Mouse (Mus musculus) lung, embryonic 14.5 days (tissue): ENCODE results near the gene Grm6. TPM values are rescaled to one million over a fixed set of nuclear protein-coding genes. Genes with fewer than 3 reads are reported as not detected.

Experiments
- ATAC-seq: fragments of 200-750 bp; cut with Nextera tagmentation; 2 replicates; pipeline ENCODE4 v1.8.0; 2017; ENCODE audit warnings: mild to moderate bottlenecking, moderate TSS enrichment, moderate library complexity; ENCODE audit not compliant: insufficient read depth
- DNase-seq: peaks from one replicate; pipeline ENCODE4 v3.0.0-alpha.2; 2015
- H3K27ac ChIP-seq: fragments of 300-500 bp; sonication (generic); 2 replicates; pipeline ENCODE4 v1.5.1; 2014; ENCODE audit warnings: low read depth, mild to moderate bottlenecking, moderate library complexity
- H3K27me3 ChIP-seq: fragments of 300-500 bp; sonication (generic); 2 replicates; pipeline ENCODE4 v1.6.1; 2014; ENCODE audit warnings: low read length, control low read depth; ENCODE audit not compliant: insufficient read depth
- H3K36me3 ChIP-seq: fragments of 300-500 bp; sonication (generic); 2 replicates; pipeline ENCODE4 v1.6.1; 2014; ENCODE audit warnings: control low read depth; ENCODE audit not compliant: insufficient read depth
- H3K4me1 ChIP-seq: fragments of 300-500 bp; sonication (generic); 2 replicates; pipeline ENCODE4 v1.6.1; 2014; ENCODE audit warnings: antibody characterized with exemption, control low read depth; ENCODE audit not compliant: insufficient read depth
- H3K4me2 ChIP-seq: fragments of 300-500 bp; sonication (generic); 2 replicates; pipeline ENCODE4 v1.6.1; 2014; ENCODE audit warnings: mild to moderate bottlenecking
- H3K4me3 ChIP-seq: fragments of 300-500 bp; sonication (generic); 2 replicates; pipeline ENCODE4 v1.5.1; 2014; ENCODE audit warnings: low read depth, low read length
- H3K9ac ChIP-seq: fragments of 300-500 bp; sonication (generic); 2 replicates; pipeline ENCODE4 v1.6.1; 2014
- H3K9me3 ChIP-seq: fragments of 300-500 bp; sonication (generic); 2 replicates; pipeline ENCODE4 v1.6.1; 2016; ENCODE audit warnings: low read depth, low read length, control low read depth
- CTCF ChIP-seq: IDR thresholded peaks from 2 replicates; pipeline ENCODE4 v1.5.1; 2016; ENCODE audit warnings: antibody characterized with exemption, low read depth
- WGBS: fragments of 180-500 bp; shearing (Covaris S2); extraction: QIAGEN DNeasy Blood & Tissue Kit; methylation state at CpG from one replicate; pipeline ENCODE4 v1.1.7; 2014; 5-methylcytosine and 5-hydroxymethylcytosine counted together
- polyA plus RNA-seq: library from polyadenylated mRNA; unstranded; fragments of >200 nt; fragmentation: Nextera tagmentation; extraction: Ambion mirVana; gene quantifications from 2 replicates; pipeline ENCODE4 v1.2.1, GENCODE M21; 2014

Gene Grm6
- not detected in 2 replicates for polyA plus RNA-seq

DNA sequence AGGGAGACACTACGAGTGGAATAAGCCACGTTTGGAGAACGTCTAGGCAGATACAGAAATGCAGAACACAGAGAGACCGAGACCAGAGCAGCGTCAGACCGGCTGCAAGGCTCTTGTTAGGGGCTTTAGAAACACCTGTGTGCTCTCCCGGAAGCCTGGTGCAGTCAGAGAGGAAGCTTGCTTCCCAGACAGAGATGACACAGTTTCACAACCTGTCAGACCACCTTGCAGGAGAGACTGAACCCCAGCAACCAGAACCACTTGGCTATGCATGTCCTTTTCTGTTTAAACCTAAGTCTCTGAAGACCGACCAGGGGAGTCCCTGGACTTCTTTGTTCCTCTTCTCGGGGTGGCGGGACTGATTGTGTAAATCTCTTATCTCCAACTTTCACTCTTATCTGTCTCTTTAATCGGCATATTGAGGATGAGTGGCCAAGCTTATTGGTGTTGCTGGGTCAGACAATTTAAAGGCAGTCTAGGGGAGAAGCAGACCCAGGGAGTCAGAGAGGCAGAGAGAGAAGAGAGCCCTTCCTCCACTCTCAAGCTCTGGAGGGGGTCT lies at the start of gene Grm6:
TSS of gene Grm6 (plus strand) at position 509 of the 559 bp plus-strand sequence.
- no peak within 1 kb of the TSS for H3K27ac ChIP-seq
- no peaks in the 10 kb centered on the region for H3K36me3 ChIP-seq
- no peak for ATAC-seq
- H3K27me3 ChIP-seq = peaks cover 58% of the 10 kb centered on the region
- H3K4me1 ChIP-seq = no peaks in the 10 kb centered on the region; the same call in 1 of the 2 replicates
- no peaks in the 10 kb centered on the region for H3K9me3 ChIP-seq
- peak within 1 kb of the TSS; percentile 76 for H3K4me2 ChIP-seq
- TF ChIP-seq CTCF = no peak
- peak within 1 kb of the TSS; percentile 40 for H3K4me3 ChIP-seq
- DNase-seq = no peak
- WGBS = under 1% methylated on average over 11 of the region's 11 CpGs
- H3K9ac ChIP-seq = no peak within 1 kb of the TSS

DNA sequence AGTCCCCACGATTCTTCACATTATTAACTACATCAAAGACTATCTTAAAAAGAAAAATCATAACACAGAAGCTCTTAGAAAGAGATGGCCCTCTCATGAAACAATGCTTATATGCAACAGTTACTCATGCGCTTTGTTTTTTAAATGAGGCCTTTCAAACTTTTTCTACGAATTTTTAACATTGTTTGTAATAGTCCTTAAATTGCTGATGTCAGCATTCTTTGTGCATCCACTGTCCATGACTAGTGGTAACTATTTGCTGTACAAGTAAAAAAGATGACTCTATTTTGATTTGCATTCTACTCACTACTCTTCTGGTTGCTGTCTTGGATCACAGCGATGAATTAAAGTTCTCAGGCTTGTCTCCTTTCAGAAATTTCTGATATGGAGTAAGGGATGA lies 36.3 kb upstream of the Grm6 start:
- H3K4me1 ChIP-seq = no peaks in the 10 kb centered on the region
- 96% methylated on average over 4 of the region's 4 CpGs for WGBS
- DNase-seq = no peak
- TF ChIP-seq CTCF = no peak
- H3K27me3 ChIP-seq = no peaks in the 10 kb centered on the region
- ATAC-seq = no peak
- H3K9me3 ChIP-seq = peaks cover 45% of the 10 kb centered on the region
- no peak overlapping the region for H3K9ac ChIP-seq
- no peak overlapping the region for H3K27ac ChIP-seq
- no peak overlapping the region for H3K4me2 ChIP-seq
- peaks cover 80% of the 10 kb centered on the region for H3K36me3 ChIP-seq
- H3K4me3 ChIP-seq = no peak overlapping the region

DNA sequence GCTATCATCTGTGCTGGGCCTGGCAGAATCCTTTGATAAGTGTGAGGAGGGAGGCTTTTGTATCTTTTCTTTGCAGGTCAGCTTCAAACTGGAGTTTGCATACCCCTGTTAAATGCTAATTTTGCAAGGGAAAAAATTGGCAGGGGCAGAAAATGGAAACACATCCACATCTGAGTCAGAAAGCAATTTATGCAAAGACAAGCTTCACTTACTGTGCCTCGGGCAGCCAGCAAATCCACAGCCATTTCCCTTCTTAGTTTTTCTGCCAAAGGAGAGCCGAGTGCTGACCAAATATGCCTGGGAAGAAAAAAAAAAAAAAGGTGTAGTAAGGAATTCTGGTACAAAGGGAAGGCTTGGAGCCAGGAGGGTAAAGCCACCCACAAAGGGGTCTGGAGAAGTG lies 24.3 kb upstream of the Grm6 start:
- ATAC-seq (no peak), DNase-seq (peak; percentile 4)
- Histone ChIP-seq H3K9me3 (no peaks in the 10 kb centered on the region), H3K4me3 (peak overlapping the region; percentile 77), H3K4me1 (no peaks in the 10 kb centered on the region), H3K36me3 (peaks cover 44% of the 10 kb centered on the region), H3K27me3 (no peaks in the 10 kb centered on the region), H3K4me2 (peak overlapping the region; percentile 60), H3K9ac (peak overlapping the region; percentile 87), H3K27ac (no peak overlapping the region)
- WGBS = 33% methylated on average over 2 of the region's 2 CpGs
- TF ChIP-seq CTCF = no peak

GRCm38 (mm10) chr11:50827010-50827953 lies 23.2 kb upstream of the Grm6 start, which contains the start of gene Zfp354c:
Gene Zfp354c, minus strand, starts transcription at chr11:50827724.
- Histone ChIP-seq H3K36me3 (peaks cover 33% of the 10 kb centered on the region), H3K4me1 (no peaks in the 10 kb centered on the region), H3K27ac (peak within 1 kb of the TSS; percentile 65; the same call in 1 of the 2 replicates), H3K4me3 (peak within 1 kb of the TSS; percentile 77), H3K9me3 (peaks cover under 1% of the 10 kb centered on the region; the same call in 1 of the 2 replicates), H3K4me2 (peak within 1 kb of the TSS; percentile 60), H3K27me3 (no peaks in the 10 kb centered on the region), H3K9ac (peak within 1 kb of the TSS; percentile 87)
- under 1% methylated on average over 44 of the region's 45 CpGs for WGBS
- TF ChIP-seq CTCF = no peak
- peak; percentile 93 for DNase-seq
- ATAC-seq = peak; percentile 97

DNA sequence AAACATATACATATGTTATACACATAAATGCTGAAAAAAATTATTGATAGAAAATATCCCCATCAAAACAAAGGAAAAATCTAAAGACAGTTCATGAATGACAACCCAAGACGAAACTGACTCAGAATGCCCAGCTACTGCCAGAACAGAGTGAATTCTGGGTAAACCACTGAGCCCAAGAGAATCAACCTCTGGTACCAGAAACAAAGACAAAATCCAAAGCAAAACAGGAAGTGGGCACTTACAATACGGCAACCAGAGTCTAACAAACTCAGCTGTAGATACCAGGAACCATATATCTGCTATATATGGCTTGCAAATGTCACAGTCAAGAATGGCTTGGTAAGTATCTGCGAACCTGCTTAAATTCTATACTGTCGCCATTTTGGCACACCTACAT lies 14.8 kb upstream of the Grm6 start:
- Histone ChIP-seq H3K4me1 (no peaks in the 10 kb centered on the region), H3K36me3 (0 out of 2 replicates have a peak, but pooled peaks cover 5% of the 10 kb centered on the region), H3K9me3 (peaks cover 13% of the 10 kb centered on the region; the same call in 1 of the 2 replicates), H3K4me2 (no peak overlapping the region), H3K4me3 (no peak overlapping the region), H3K27me3 (no peaks in the 10 kb centered on the region), H3K27ac (no peak overlapping the region), H3K9ac (no peak overlapping the region)
- TF ChIP-seq CTCF = no peak
- no peak for DNase-seq
- no peak for ATAC-seq
- WGBS = 82% methylated on average over 4 of the region's 4 CpGs

- H3K27ac ChIP-seq = peak within 1 kb of the TSS; percentile 86; the same call in 1 of the 2 replicates
- DNase-seq (peak; percentile 96), ATAC-seq (peak; percentile 96)
- 12% methylated on average over 22 of the region's 22 CpGs for WGBS
- no peaks in the 10 kb centered on the region for H3K4me1 ChIP-seq
- H3K9me3 ChIP-seq = no peaks in the 10 kb centered on the region
- peak within 1 kb of the TSS; percentile 64 for H3K9ac ChIP-seq
- no peaks in the 10 kb centered on the region for H3K27me3 ChIP-seq
- H3K4me2 ChIP-seq = peak within 1 kb of the TSS; percentile 65
- H3K36me3 ChIP-seq = no peaks in the 10 kb centered on the region
- TF ChIP-seq CTCF = no peak
- peak within 1 kb of the TSS; percentile 39 for H3K4me3 ChIP-seq
Measured at GRCm38 (mm10) chr11:50841023-50841735, 9.3 kb upstream of the Grm6 start, which contains the start of gene Zfp879. Gene Zfp879, minus strand, starts transcription at chr11:50841552.
